Mouse (Mus musculus): ENCODE measurements around the gene Katnal1.

Katnal1 gene

GRCm38 (mm10) chr5:148873116-148873515 lies 56.0 kb downstream of the Katnal1 start:
- DNase-seq: no peak

- DNase-seq: no peak
Measured at GRCm38 (mm10) chr5:148869583-148869982, 59.5 kb downstream of the Katnal1 start.

GRCm38 (mm10) chr5:148867766-148868165 lies 61.4 kb downstream of the Katnal1 start:
- DNase-seq: no peak

GRCm38 (mm10) chr5:148867171-148867570 lies 61.9 kb downstream of the Katnal1 start:
- no peak for DNase-seq

GRCm38 (mm10) chr5:148866571-148866970 lies 62.5 kb downstream of the Katnal1 start:
- DNase-seq: no peak

GRCm38 (mm10) chr5:148863409-148863808 lies 65.7 kb downstream of the Katnal1 start:
- no peak for DNase-seq

GRCm38 (mm10) chr5:148862853-148863252 lies 66.3 kb downstream of the Katnal1 start:
- DNase-seq: no peak

GRCm38 (mm10) chr5:148862136-148862535 lies 67.0 kb downstream of the Katnal1 start:
- DNase-seq: no peak

- DNase-seq: no peak
Measured at GRCm38 (mm10) chr5:148857522-148857921, 71.6 kb downstream of the Katnal1 start.

- no peak for DNase-seq
Measured at GRCm38 (mm10) chr5:148855047-148855446, 74.1 kb downstream of the Katnal1 start.

GRCm38 (mm10) chr5:148854166-148854565 lies 75.0 kb downstream of the Katnal1 start:
- DNase-seq: no peak

- DNase-seq: no peak
Measured at GRCm38 (mm10) chr5:148849516-148849915, 79.6 kb downstream of the Katnal1 start.

- no peak for DNase-seq
Measured at GRCm38 (mm10) chr5:148847032-148847431, 82.1 kb downstream of the Katnal1 start.

- DNase-seq: no peak
Measured at GRCm38 (mm10) chr5:148837069-148837468, 92.1 kb downstream of the Katnal1 start.

- DNase-seq: peak; percentile 69 to 71
Measured at GRCm38 (mm10) chr5:148831596-148832257, 97.4 kb downstream of the Katnal1 start.

GRCm38 (mm10) chr5:148831141-148831547 lies 98.0 kb downstream of the Katnal1 start:
- DNase-seq: no peak

- no peak for DNase-seq
Measured at GRCm38 (mm10) chr5:148825732-148826131, 103.4 kb downstream of the Katnal1 start.

GRCm38 (mm10) chr5:148822772-148823171 lies 106.3 kb downstream of the Katnal1 start:
- DNase-seq: no peak

Measured in cerebellum, postnatal 36 days (tissue).